Mouse (Mus musculus) heart, embryonic 12.5 days (tissue): ENCODE data around the gene Nutf2-ps1. TPM values are rescaled to one million over a fixed set of nuclear protein-coding genes. Genes with fewer than 3 reads are reported as not detected.

Experiments
- ATAC-seq: fragments of 200-750 bp; cut with Nextera tagmentation; 2 replicates; pipeline ENCODE4 v1.8.0; 2017; ENCODE audit warnings: moderate TSS enrichment, moderate library complexity; ENCODE audit not compliant: insufficient number of reproducible peaks, low FRiP score
- H3K27ac ChIP-seq: fragments of 300-500 bp; sonication (generic); 2 replicates; pipeline ENCODE4 v1.5.1; 2016; ENCODE audit warnings: mild to moderate bottlenecking, moderate library complexity; ENCODE audit not compliant: poor library complexity, severe bottlenecking
- H3K27me3 ChIP-seq: fragments of 300-500 bp; sonication (generic); replicated peaks from 2 replicates; pipeline ENCODE4 v1.6.1; 2016; ENCODE audit warnings: mild to moderate bottlenecking, moderate library complexity
- H3K36me3 ChIP-seq: fragments of 300-500 bp; sonication (generic); 2 replicates; pipeline ENCODE4 v1.6.1; 2016; ENCODE audit warnings: mild to moderate bottlenecking, moderate library complexity
- H3K4me1 ChIP-seq: fragments of 300-500 bp; sonication (generic); replicated peaks from 2 replicates; pipeline ENCODE4 v1.6.1; 2016; ENCODE audit warnings: mild to moderate bottlenecking
- H3K4me2 ChIP-seq: fragments of 300-500 bp; sonication (generic); 2 replicates; pipeline ENCODE4 v1.6.1; 2016; ENCODE audit warnings: mild to moderate bottlenecking, moderate library complexity
- H3K4me3 ChIP-seq: fragments of 300-500 bp; sonication (generic); 2 replicates; pipeline ENCODE4 v1.5.1; 2016; ENCODE audit warnings: mild to moderate bottlenecking
- H3K9ac ChIP-seq: fragments of 300-500 bp; sonication (generic); 2 replicates; pipeline ENCODE4 v1.6.1; 2016; ENCODE audit warnings: mild to moderate bottlenecking, moderate library complexity
- H3K9me3 ChIP-seq: fragments of 300-500 bp; sonication (generic); replicated peaks from 2 replicates; pipeline ENCODE4 v1.6.1; 2016; ENCODE audit warnings: mild to moderate bottlenecking, moderate library complexity
- WGBS: fragments of 180-500 bp; shearing (Covaris S2); methylation state at CpG from one replicate; pipeline ENCODE4 v1.1.7; 2016; 5-methylcytosine and 5-hydroxymethylcytosine counted together
- polyA plus RNA-seq: library from polyadenylated mRNA; unstranded; fragments of >200 nt; fragmentation: Nextera tagmentation; extraction: Ambion mirVana; gene quantifications from 2 replicates; pipeline ENCODE4 v1.2.1, GENCODE M21; 2016

Nutf2-ps1 gene
- polyA plus RNA-seq, 1 experiment from 2014 or later, result 314 TPM

DNA sequence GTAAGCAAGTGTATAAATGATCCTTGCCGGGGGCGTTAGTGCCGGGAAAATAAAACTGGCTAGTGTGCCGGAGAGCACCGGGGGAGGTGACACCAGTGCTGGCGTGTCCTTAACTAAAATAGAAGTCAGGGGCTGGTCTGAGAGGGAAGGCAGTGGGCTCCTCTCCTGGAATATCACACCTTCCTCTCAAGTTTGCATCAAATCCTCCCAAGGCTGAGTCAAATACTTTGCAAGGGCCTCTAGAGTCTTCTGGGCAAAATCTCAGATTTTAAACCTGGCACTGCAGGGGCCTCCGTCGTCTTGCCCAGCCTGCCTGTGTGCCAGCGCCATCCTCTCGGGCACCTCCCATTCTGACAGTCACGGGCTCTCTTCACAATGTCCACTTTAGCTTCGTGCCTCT lies 37.9 kb downstream of the Nutf2-ps1 start:
- Histone ChIP-seq H3K9ac (no peak overlapping the region), H3K27me3 (no peaks in the 10 kb centered on the region), H3K4me3 (no peak overlapping the region), H3K4me2 (0 out of 2 replicates have a peak overlapping the region, but pooled peaks have one; percentile 1), H3K27ac (no peak overlapping the region), H3K36me3 (no peaks in the 10 kb centered on the region), H3K4me1 (peaks cover 21% of the 10 kb centered on the region), H3K9me3 (no peaks in the 10 kb centered on the region)
- 61% methylated on average over 12 of the region's 12 CpGs for WGBS
- ATAC-seq, result no peak

DNA sequence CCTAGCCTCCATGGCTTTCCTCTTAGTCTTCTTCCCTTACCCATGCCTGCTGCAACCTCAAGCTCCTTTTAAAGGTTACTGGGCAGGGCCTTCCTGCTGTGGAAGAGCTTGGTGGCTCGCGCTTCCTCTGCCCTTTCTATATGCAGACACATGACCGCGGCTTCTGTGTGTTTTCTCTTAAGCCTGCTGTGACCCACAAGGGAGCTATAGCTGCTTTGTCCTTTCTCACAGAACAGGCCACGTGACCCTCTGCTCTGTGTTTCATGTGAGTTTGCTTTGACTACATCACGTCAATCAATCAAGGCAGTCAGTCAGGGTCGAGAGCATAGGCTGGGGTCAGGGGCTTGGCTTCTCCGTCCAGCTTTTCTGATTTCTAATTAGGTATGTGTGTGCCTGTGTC lies 41.3 kb downstream of the Nutf2-ps1 start:
- H3K9ac ChIP-seq, result no peak overlapping the region
- WGBS, result 58% methylated on average over 8 of the region's 8 CpGs
- peaks cover 7% of the 10 kb centered on the region; the same call in 1 of the 2 replicates for H3K4me1 ChIP-seq
- H3K27ac ChIP-seq, result no peak overlapping the region
- H3K9me3 ChIP-seq, result no peaks in the 10 kb centered on the region
- H3K36me3 ChIP-seq, result peaks cover 8% of the 10 kb centered on the region
- no peaks in the 10 kb centered on the region for H3K27me3 ChIP-seq
- ATAC-seq, result no peak
- no peak overlapping the region for H3K4me2 ChIP-seq
- H3K4me3 ChIP-seq, result no peak overlapping the region

DNA sequence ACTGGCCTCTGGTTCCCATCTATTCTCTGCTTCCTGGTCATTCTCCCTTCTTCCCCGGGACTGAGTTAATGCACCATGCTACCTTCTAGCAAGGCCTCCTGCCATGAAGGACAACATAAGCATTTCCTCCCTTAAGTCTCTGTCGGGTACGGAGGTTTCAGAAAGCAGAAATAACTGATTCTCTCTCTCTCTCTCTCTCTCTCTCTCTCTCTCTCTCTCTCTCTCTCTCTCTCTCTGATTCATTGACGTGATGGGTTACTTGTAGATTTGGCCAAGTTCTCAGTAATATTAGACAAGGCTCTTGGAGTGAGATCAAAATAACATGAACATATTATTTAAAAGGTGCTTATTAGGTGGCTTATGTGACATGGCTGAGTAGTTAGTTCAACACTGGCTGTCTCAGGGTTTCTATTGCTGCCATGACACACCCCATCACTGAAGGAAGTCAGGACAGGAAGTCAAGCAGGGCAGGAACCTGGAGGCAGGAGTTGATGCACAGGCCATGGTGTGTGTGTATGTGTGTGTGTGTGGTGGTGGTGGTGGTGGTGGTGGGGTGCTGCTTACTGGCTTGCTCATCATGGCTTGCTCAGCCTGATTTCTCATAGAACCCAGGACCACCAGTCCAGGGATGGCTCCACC lies 43.8 kb downstream of the Nutf2-ps1 start:
- H3K4me2 ChIP-seq, result no peak overlapping the region
- no peak overlapping the region for H3K27ac ChIP-seq
- no peak for ATAC-seq
- no peaks in the 10 kb centered on the region; the same call in 1 of the 2 replicates for H3K4me1 ChIP-seq
- no peak overlapping the region for H3K4me3 ChIP-seq
- H3K36me3 ChIP-seq, result peaks cover 33% of the 10 kb centered on the region
- no peaks in the 10 kb centered on the region for H3K27me3 ChIP-seq
- no peaks in the 10 kb centered on the region for H3K9me3 ChIP-seq
- no peak overlapping the region for H3K9ac ChIP-seq
- WGBS, result 58% methylated on average over 4 of the region's 4 CpGs

DNA sequence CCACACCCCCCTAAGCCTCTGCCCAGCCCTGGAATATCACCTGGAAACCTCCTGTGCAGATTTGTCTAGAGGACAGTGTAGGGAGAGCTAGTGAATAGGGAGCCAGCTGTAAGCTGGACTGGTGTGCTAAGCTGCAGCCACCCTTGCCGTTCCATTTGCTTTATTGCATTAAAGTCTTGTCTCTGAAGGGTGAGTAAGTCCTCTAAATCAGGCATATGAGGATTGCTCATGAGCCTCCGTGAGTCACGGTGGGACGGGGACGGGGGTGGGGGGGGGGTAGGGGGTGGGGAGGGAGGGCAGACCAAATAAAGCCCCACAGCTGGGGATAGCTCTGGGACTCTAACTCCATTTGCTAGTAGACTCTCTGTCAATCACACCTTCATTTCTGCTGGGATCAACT lies 45.3 kb downstream of the Nutf2-ps1 start:
- H3K4me1 ChIP-seq, result peaks cover 6% of the 10 kb centered on the region
- no peaks in the 10 kb centered on the region for H3K27me3 ChIP-seq
- no peaks in the 10 kb centered on the region for H3K9me3 ChIP-seq
- peaks cover 41% of the 10 kb centered on the region for H3K36me3 ChIP-seq
- H3K9ac ChIP-seq, result no peak overlapping the region
- H3K4me3 ChIP-seq, result no peak overlapping the region
- no peak overlapping the region for H3K4me2 ChIP-seq
- 35% methylated on average over 5 of the region's 5 CpGs for WGBS
- ATAC-seq, result no peak
- H3K27ac ChIP-seq, result no peak overlapping the region

DNA sequence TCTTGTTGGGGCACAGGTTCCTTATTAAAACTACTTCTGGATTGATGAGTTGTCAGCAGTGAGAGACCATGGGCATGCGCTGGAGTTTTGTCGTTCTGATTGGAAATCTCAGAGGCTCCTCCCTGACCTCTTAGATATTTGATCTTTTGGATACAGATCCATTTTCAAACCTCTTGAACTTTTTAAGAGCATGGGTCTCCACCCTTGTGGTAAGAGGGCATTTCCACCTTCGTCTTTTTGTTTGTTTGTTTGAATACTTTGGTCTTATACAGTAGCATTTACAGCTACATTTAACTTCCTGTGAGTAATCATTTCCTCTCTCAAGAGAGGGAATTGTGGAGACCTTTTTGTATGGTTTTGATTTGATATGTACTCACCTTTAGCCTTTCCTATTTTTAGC lies 49.6 kb downstream of the Nutf2-ps1 start:
- ATAC-seq, result no peak
- Histone ChIP-seq H3K4me2 (no peak overlapping the region), H3K27me3 (no peaks in the 10 kb centered on the region), H3K9me3 (no peaks in the 10 kb centered on the region), H3K36me3 (peaks cover 71% of the 10 kb centered on the region), H3K9ac (no peak overlapping the region), H3K27ac (no peak overlapping the region), H3K4me1 (peaks cover 16% of the 10 kb centered on the region), H3K4me3 (no peak overlapping the region)
- WGBS, result 77% methylated on average over 3 of the region's 3 CpGs

DNA sequence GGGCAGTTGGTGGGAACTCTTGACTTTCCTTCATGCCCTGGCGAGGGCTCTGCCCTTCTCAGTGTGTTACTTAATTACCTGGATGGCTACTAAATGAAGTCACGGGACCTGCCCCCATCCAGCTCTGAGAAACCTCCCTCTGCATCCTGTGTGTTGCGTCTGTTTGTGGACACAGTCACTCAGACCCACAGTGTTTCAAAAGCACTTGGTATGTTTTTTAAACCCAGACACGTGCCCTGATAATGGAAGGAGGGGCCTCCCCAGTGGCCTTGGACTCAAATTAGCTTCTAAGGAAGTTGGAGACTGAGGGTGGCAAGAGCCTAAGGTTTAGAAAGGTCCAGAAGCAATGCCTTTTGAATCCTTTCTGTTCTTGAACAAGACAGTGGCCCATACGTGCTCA lies 50.1 kb downstream of the Nutf2-ps1 start:
- Histone ChIP-seq H3K27ac (no peak overlapping the region), H3K9ac (no peak overlapping the region), H3K4me2 (no peak overlapping the region), H3K36me3 (peaks cover 76% of the 10 kb centered on the region), H3K27me3 (no peaks in the 10 kb centered on the region), H3K4me3 (no peak overlapping the region), H3K4me1 (peaks cover 16% of the 10 kb centered on the region), H3K9me3 (no peaks in the 10 kb centered on the region)
- no peak for ATAC-seq
- WGBS, result 66% methylated on average over 5 of the region's 5 CpGs

Other genes with a start within 250 kb of the Nutf2-ps1 start
- gene Gm10197, start 217.3 kb downstream of the Nutf2-ps1 start, polyA plus RNA-seq, result not detected in 2 replicates
- gene Smndc1, start 198.5 kb downstream of the Nutf2-ps1 start, polyA plus RNA-seq, result 30.5 and 33.0 TPM in 2 replicates
- 12.4 and 14.3 TPM in 2 replicates for gene Dusp5, start 60.0 kb downstream of the Nutf2-ps1 start, polyA plus RNA-seq
- 45.6 and 47.1 TPM in 2 replicates for gene Smc3, start 11.3 kb upstream of the Nutf2-ps1 start, polyA plus RNA-seq
- 51.8 and 54.0 TPM in 2 replicates for gene Rbm20, start 88.2 kb upstream of the Nutf2-ps1 start, polyA plus RNA-seq